Mouse (Mus musculus): ENCODE data around the gene Btbd19.

DNA sequence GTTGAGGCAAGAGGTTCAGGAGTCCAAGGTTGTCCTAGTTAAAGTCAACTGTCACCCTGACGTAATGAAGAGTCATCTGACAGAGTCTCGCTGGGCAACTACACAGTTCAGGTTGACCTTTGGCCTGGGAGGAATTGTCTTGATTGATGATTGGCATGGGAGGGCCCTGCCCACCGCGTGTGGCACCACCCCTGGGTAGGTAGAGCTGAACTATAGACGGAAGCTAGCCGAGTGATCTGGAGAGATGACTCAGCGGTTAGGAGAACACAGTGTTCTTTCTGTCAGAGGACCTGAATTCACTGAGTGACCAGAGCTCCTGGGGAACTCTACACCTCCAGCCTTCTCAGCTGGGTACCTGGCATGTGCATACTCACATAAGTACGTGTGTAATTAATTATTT is 10.5 kb upstream of the Btbd19 start:
- TF ChIP-seq CTCF (IDR thresholded peaks at IDR 0.05; ENCODE audit: insufficient read depth, low read length) (no peak), POLR2A (IDR thresholded peaks at IDR 0.05; ENCODE audit: borderline replicate concordance, extremely low read depth, low read depth, low read length) (no peak)

All from lung, adult 2 months (tissue).